11 mouse cellular contexts compared by ENCODE assay signal in the genomic region with DNA sequence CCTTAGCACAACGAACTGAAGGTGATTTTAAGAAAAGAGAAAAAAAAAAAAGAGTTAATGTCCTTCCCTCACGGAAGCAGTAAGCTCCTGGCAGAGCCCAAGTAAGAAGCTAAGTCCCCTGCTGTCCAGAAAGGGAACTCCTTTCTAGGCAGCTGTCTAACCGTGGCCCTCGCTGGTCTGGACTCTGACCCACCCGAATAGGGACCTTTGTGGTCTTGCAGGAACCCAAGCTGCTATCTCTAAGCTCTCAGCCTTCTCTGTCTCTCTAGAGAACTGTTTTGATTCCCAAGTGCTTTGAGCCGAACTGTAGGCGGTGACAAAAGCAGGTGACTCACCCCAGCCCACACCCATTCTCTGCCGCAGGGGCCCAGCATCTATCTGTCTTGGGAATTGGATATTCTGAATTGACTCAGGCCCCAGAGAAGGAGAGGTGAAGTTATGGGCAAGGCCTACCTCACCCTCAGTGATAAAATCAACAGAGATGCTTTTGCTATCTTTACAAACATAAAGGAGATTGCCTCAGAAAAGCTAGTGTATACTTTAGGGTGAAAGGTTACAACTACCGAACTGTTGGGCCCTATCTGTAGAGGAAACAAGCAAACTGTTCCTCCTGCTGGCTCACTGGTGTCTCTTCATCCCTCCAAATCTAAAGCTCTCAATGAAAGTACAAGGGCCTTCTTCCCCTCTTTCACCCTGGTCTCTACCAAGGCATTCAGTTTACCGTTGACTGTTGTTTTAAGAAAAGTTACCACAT. TPM values are rescaled to one million over a fixed set of nuclear protein-coding genes. Genes with fewer than 3 reads are reported as not detected.
DNase-seq lines count a peak whose midpoint lies in the region; ATAC-seq and TF ChIP-seq lines count a peak whose summit lies in the region.
"Had no signal": no experiment of that assay in that cellular context is flagged by ENCODE, and none has a peak within 500 bp of the region (broad histone marks: within the 10 kb centered on the region; RNA-seq: fewer than 3 reads in every experiment).

No protein-coding gene starts in this region.

- TF ChIP-seq CTCF in C2C12 (IDR thresholded peaks at IDR 0.05; ENCODE audit: control insufficient read depth, insufficient read depth, insufficient read length), result no peak
- TF ChIP-seq CTCF in kidney, postnatal 0 days (IDR thresholded peaks at IDR 0.05; ENCODE audit: low read depth), result peak; percentile 52

- H3K79me3 ChIP-seq in C2C12 (ENCODE audit: low read depth), result no peaks in the 10 kb centered on the region

- 0 out of 2 replicates have a peak, but pooled peaks have one; percentile 64 for ATAC-seq in kidney, postnatal 0 days (replicated peaks; ENCODE audit: low FRiP score, low read depth)

- no peak overlapping the region for H3K27ac ChIP-seq in kidney, postnatal 0 days
- H3K27ac ChIP-seq: limb, embryonic 12.5 days; neural tube, embryonic 12.5 days had no signal

- H3ac ChIP-seq in C2C12 (ENCODE audit: control insufficient read depth, insufficient read length, low read depth), result no peak overlapping the region

- H3K9me3 ChIP-seq in kidney, postnatal 0 days (replicated peaks; ENCODE audit: low read length), result no peaks in the 10 kb centered on the region
- H3K9me3 ChIP-seq: limb, embryonic 12.5 days; neural tube, embryonic 12.5 days had no signal

- H3K79me2 ChIP-seq in C2C12 (ENCODE audit: control insufficient read depth, insufficient read depth), result no peaks in the 10 kb centered on the region

- no peaks in the 10 kb centered on the region for H3K4me1 ChIP-seq in kidney, postnatal 0 days (replicated peaks; ENCODE audit: insufficient read depth, low read length)

- no peaks in the 10 kb centered on the region for H3K36me3 ChIP-seq in C2C12 (ENCODE audit: control insufficient read depth, insufficient read depth)
- H3K36me3 ChIP-seq in kidney, postnatal 0 days (ENCODE audit: insufficient read depth, low read length), result no peaks in the 10 kb centered on the region
- H3K36me3 ChIP-seq: limb, embryonic 12.5 days; neural tube, embryonic 12.5 days had no signal

- no peaks in the 10 kb centered on the region for H3K27me3 ChIP-seq in C2C12 (ENCODE audit: control insufficient read depth, insufficient read depth, insufficient read length)
- no peaks in the 10 kb centered on the region for H3K27me3 ChIP-seq in kidney, postnatal 0 days (ENCODE audit: insufficient read depth, low read length)
- H3K27me3 ChIP-seq: limb, embryonic 12.5 days; neural tube, embryonic 12.5 days had no signal

- DNase-seq in layer of hippocampus, adult 18-20 months (ENCODE audit: low spot score in 2 of 2), result peak; percentile 35 to 67
- DNase-seq in layer of hippocampus, adult 11-12 months (ENCODE audit: low spot score), result no peak
- peak; percentile 54 for DNase-seq in NIH3T3 (ENCODE audit: low read depth)
- DNase-seq in kidney, postnatal 0 days (ENCODE audit: low spot score), result peak; percentile 35
- DNase-seq in embryo, embryonic 10.5 days (ENCODE audit: low spot score), result no peak
- DNase-seq in ovary, postnatal 36 days (ENCODE audit: low spot score), result no peak
- DNase-seq in gastrocnemius, adult 8-10 months (ENCODE audit: low spot score in 2 of 2), result no peak
- DNase-seq: gastrocnemius, postnatal 14 days had no signal

- no peak overlapping the region for H3K4me2 ChIP-seq in kidney, postnatal 0 days (ENCODE audit: low read length)
- H3K4me2 ChIP-seq: limb, embryonic 12.5 days; neural tube, embryonic 12.5 days had no signal

- 55% methylated on average over 10 of the region's 10 CpGs for WGBS in kidney, postnatal 0 days

- H3K4me3 ChIP-seq in C2C12 (ENCODE audit: insufficient read depth, poor library complexity, severe bottlenecking), result no peak overlapping the region
- no peak overlapping the region for H3K4me3 ChIP-seq in kidney, postnatal 0 days (replicated peaks; ENCODE audit: low read depth, low read length)
- H3K4me3 ChIP-seq: limb, embryonic 12.5 days; neural tube, embryonic 12.5 days had no signal

- H3K9ac ChIP-seq in kidney, postnatal 0 days (ENCODE audit: low read depth, low read length), result no peak overlapping the region
- H3K9ac ChIP-seq: limb, embryonic 12.5 days; neural tube, embryonic 12.5 days had no signal

TF ChIP-seq in C2C12, 6 proteins besides CTCF, POLR2A, EP300 and RAD21:
- TF ChIP-seq CEBPB (IDR thresholded peaks at IDR 0.05; ENCODE audit: low read depth), result no peak
- TF ChIP-seq FOSL1 (IDR thresholded peaks at IDR 0.05; ENCODE audit: insufficient read depth, low read length, poor library complexity, severe bottlenecking), result peak; percentile 25
TF ChIP-seq in C2C12: peak in this region for 1.

RNA-seq across cellular contexts. Expression of a gene that starts 49.5 kb away (rescaled TPM):
- total RNA-seq in layer of hippocampus, adult 18-20 months (2021), result 100 to 1,000 TPM in 1 of 2 experiments, 10 to 100 TPM in 1; 99.4 to 106 TPM
- 2.2 TPM for polyA plus RNA-seq in C2C12 (2012; fragmentation: generic; extraction: Trizol)
- polyA plus RNA-seq in kidney, postnatal 0 days (2015; fragmentation: Nextera tagmentation; extraction: Ambion mirVana), result 1.1 and 1.3 TPM in 2 replicates
- total RNA-seq in gastrocnemius, adult 8-10 months (2022), result 10 to 100 TPM; 39.3 to 50.8 (median 41.4) TPM

Comparison
In these comparisons a context has a peak if more than half of its experiments do, and no peak if none do; other contexts are left out.
1. DNase-seq: peak in layer of hippocampus, adult 18-20 months (2 of 2), NIH3T3 (single experiment) and kidney, postnatal 0 days (single experiment); none in layer of hippocampus, adult 11-12 months (single experiment), embryo, embryonic 10.5 days (single experiment), ovary, postnatal 36 days (single experiment) and gastrocnemius, adult 8-10 months (0 of 2).